Mouse (Mus musculus) stomach, postnatal 0 days (tissue): ENCODE data around the gene Uqcrc1. TPM values are rescaled to one million over a fixed set of nuclear protein-coding genes. Genes with fewer than 3 reads are reported as not detected.

Experiments used
- ATAC-seq: fragments of 200-750 bp; cut with Nextera tagmentation; 2 replicates; pipeline ENCODE4 v1.8.0; 2017; ENCODE audit not compliant: low FRiP score, low TSS enrichment
- DNase-seq: peaks from one replicate; pipeline ENCODE4 v3.0.0-alpha.2; 2016; ENCODE audit warnings: low spot score
- H3K27ac ChIP-seq: fragments of 300-500 bp; sonication (generic); replicated peaks from 2 replicates; pipeline ENCODE4 v1.5.1; 2014; ENCODE audit warnings: mild to moderate bottlenecking, control low read depth
- H3K27me3 ChIP-seq: fragments of 300-500 bp; sonication (generic); 2 replicates; pipeline ENCODE4 v1.6.1; 2014; ENCODE audit warnings: low read length; ENCODE audit not compliant: control insufficient read depth, insufficient read depth
- H3K36me3 ChIP-seq: fragments of 300-500 bp; sonication (generic); 2 replicates; pipeline ENCODE4 v1.6.1; 2014; ENCODE audit warnings: low read length, mixed read lengths; ENCODE audit not compliant: control insufficient read depth, insufficient read depth
- H3K4me1 ChIP-seq: fragments of 300-500 bp; sonication (generic); replicated peaks from 2 replicates; pipeline ENCODE4 v1.6.1; 2014; ENCODE audit warnings: antibody characterized with exemption; ENCODE audit not compliant: control insufficient read depth, insufficient read depth
- H3K4me2 ChIP-seq: fragments of 300-500 bp; sonication (generic); replicated peaks from 2 replicates; pipeline ENCODE4 v1.6.1; 2014; ENCODE audit warnings: low read depth, mild to moderate bottlenecking, control low read depth, moderate library complexity
- H3K4me3 ChIP-seq: fragments of 300-500 bp; sonication (generic); 2 replicates; pipeline ENCODE4 v1.5.1; 2014; ENCODE audit warnings: low read depth, low read length, control low read depth
- H3K9ac ChIP-seq: fragments of 300-500 bp; sonication (generic); 2 replicates; pipeline ENCODE4 v1.6.1; 2014; ENCODE audit warnings: mild to moderate bottlenecking, low read length, control low read depth, mixed read lengths
- H3K9me3 ChIP-seq: fragments of 300-500 bp; sonication (generic); 2 replicates; pipeline ENCODE4 v1.6.1; 2016; ENCODE audit warnings: low read length; ENCODE audit not compliant: control insufficient read depth
- CTCF ChIP-seq: IDR thresholded peaks from 2 replicates; pipeline ENCODE4 v1.5.1; 2016; ENCODE audit warnings: antibody characterized with exemption, low read depth, mild to moderate bottlenecking, moderate library complexity
- EP300 ChIP-seq: optimal IDR thresholded peaks from 2 replicates; pipeline ENCODE3; 2016; ENCODE audit warnings: antibody characterized with exemption
- WGBS: fragments of 180-500 bp; shearing (Covaris S2); extraction: QIAGEN DNeasy Blood & Tissue Kit; methylation state at CpG from one replicate; pipeline ENCODE4 v1.1.7; 2014; 5-methylcytosine and 5-hydroxymethylcytosine counted together
- polyA plus RNA-seq: library from polyadenylated mRNA; unstranded; fragments of >200 nt; fragmentation: Nextera tagmentation; extraction: Ambion mirVana; gene quantifications from 2 replicates; pipeline ENCODE4 v1.2.1, GENCODE M21; 2015

Uqcrc1 gene
- polyA plus RNA-seq, 1 experiment from 2014 or later = 476 TPM

DNA sequence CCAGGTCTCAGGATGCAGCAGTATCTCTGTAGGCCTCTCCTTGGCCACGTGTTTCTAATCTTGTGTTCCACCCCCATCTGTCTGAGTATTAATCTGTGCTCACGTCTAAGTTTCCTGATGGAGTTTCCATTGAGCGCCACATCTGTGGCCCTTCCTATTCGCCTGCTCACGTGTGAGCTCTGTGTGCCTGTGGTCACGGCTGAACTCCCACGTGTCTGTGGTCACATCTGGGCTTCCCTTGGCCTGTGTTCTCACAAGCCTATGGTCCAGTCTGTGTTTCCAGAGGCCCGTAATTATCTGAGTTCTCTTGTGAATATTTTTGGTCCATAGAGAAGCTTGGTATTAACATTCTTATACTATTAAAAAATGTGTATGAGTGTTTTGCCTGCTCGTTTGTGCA lies 40.0 kb downstream of the Uqcrc1 start:
- Histone ChIP-seq H3K36me3 (no peaks in the 10 kb centered on the region), H3K4me1 (no peaks in the 10 kb centered on the region), H3K27me3 (no peaks in the 10 kb centered on the region), H3K4me3 (no peak overlapping the region), H3K27ac (no peak overlapping the region), H3K9me3 (no peaks in the 10 kb centered on the region), H3K9ac (no peak overlapping the region), H3K4me2 (no peak overlapping the region)
- TF ChIP-seq EP300 = no peak
- TF ChIP-seq CTCF = no peak
- DNase-seq (no peak), ATAC-seq (no peak)
- 81% methylated on average over 9 of the region's 9 CpGs for WGBS

DNA sequence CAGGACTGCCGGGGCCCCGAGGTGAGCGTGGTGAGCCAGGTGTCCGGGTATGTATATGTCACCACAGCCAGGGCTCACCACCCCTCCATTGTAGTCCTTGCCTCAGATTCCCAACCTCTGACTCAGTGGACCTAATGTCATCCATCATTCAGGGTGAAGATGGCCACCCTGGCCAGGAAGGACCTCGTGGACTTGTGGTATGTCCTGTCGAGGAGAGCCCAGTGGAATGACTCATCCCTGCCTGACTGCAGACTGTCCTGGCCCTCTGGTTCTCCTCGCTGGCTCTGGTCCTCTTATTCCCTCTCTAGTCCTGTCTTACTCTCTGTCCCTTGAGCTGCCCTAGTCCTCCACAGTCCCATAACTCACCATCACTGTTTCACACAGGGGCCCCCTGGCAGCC lies 41.5 kb downstream of the Uqcrc1 start:
- Histone ChIP-seq H3K27ac (no peak overlapping the region), H3K4me1 (no peaks in the 10 kb centered on the region), H3K27me3 (no peaks in the 10 kb centered on the region), H3K9me3 (no peaks in the 10 kb centered on the region), H3K9ac (no peak overlapping the region), H3K4me3 (no peak overlapping the region), H3K36me3 (no peaks in the 10 kb centered on the region), H3K4me2 (no peak overlapping the region)
- DNase-seq = no peak
- WGBS = 67% methylated on average over 7 of the region's 7 CpGs
- no peak for ATAC-seq
- TF ChIP-seq CTCF = no peak
- TF ChIP-seq EP300 = no peak

GRCm38 (mm10) chr9:108982498-108982897 lies 46.1 kb downstream of the Uqcrc1 start:
- Histone ChIP-seq H3K4me1 (no peaks in the 10 kb centered on the region), H3K27ac (no peak overlapping the region), H3K4me3 (no peak overlapping the region), H3K9me3 (no peaks in the 10 kb centered on the region), H3K9ac (no peak overlapping the region), H3K27me3 (no peaks in the 10 kb centered on the region), H3K36me3 (no peaks in the 10 kb centered on the region), H3K4me2 (no peak overlapping the region)
- DNase-seq = no peak
- TF ChIP-seq EP300 (no peak), CTCF (no peak)
- ATAC-seq = no peak
- 79% methylated on average over 8 of the region's 8 CpGs for WGBS

GRCm38 (mm10) chr9:108983209-108983608 lies 46.8 kb downstream of the Uqcrc1 start:
- Histone ChIP-seq H3K4me2 (no peak overlapping the region), H3K9ac (no peak overlapping the region), H3K4me1 (no peaks in the 10 kb centered on the region), H3K27me3 (no peaks in the 10 kb centered on the region), H3K27ac (no peak overlapping the region), H3K9me3 (no peaks in the 10 kb centered on the region), H3K4me3 (no peak overlapping the region), H3K36me3 (no peaks in the 10 kb centered on the region)
- TF ChIP-seq CTCF (no peak), EP300 (no peak)
- DNase-seq = no peak
- ATAC-seq = no peak
- 75% methylated on average over 9 of the region's 9 CpGs for WGBS

- H3K4me3 ChIP-seq = no peak within 1 kb of the TSS
- H3K9me3 ChIP-seq = no peaks in the 10 kb centered on the region
- no peak within 1 kb of the TSS for H3K4me2 ChIP-seq
- TF ChIP-seq EP300 (no peak), CTCF (no peak)
- DNase-seq = no peak
- 92% methylated on average over 3 of the region's 4 CpGs for WGBS
- no peak for ATAC-seq
- H3K27ac ChIP-seq = no peak within 1 kb of the TSS; the same call in 1 of the 2 replicates
- no peak within 1 kb of the TSS for H3K9ac ChIP-seq
- no peaks in the 10 kb centered on the region for H3K27me3 ChIP-seq
- H3K4me1 ChIP-seq = 0 out of 2 replicates have a peak, but pooled peaks cover 4% of the 10 kb centered on the region
- no peaks in the 10 kb centered on the region for H3K36me3 ChIP-seq
These were observed 49.3 kb downstream of the Uqcrc1 start, which contains the start of gene Ucn2 for GRCm38 (mm10) chr9:108985710-108986109. Gene Ucn2, plus strand, starts transcription at chr9:108986010.

DNA sequence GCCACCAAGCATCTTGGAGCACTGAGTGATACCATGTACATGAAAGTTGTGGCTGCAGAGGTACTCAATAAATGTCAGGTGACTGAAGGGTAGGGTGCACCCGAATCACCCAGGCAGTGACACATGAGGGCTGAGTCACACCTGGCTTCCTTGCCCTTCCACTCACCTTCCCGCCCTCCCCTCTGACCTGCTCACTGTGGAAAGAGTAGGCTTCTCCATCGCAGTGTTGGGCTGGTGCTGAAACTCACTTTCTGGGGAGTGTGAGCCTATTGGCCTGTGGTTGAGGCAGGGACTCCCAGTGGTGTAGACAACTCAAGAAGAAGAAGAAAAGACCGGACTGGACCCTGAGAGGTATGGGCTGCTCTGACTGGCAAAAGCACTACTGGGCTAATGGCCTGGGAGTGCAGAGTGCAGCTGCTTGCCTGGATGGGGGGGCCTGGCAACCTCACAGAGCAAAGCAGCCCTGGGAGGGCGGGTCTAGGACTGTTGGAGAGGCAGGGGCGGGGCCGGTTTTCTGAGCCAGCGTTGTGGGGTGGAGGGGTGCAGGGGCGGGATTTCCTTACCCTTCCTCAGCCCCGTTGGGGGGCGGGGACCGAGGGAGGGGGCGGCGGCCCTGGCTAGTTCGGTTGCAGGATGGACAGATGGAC lies 51.4 kb downstream of the Uqcrc1 start:
- 17% methylated on average over 11 of the region's 15 CpGs for WGBS
- peak overlapping the region; percentile 15; the same call in 1 of the 2 replicates for H3K4me3 ChIP-seq
- H3K27me3 ChIP-seq = no peaks in the 10 kb centered on the region
- peak; percentile 36; the same call in 1 of the 2 replicates for ATAC-seq
- DNase-seq = peak; percentile 60
- peak overlapping the region; percentile 24; the same call in 1 of the 2 replicates for H3K9ac ChIP-seq
- H3K4me1 ChIP-seq = 0 out of 2 replicates have a peak, but pooled peaks cover 4% of the 10 kb centered on the region
- no peaks in the 10 kb centered on the region for H3K9me3 ChIP-seq
- H3K4me2 ChIP-seq = peak overlapping the region; percentile 44
- TF ChIP-seq EP300 (no peak), CTCF (no peak)
- H3K27ac ChIP-seq = peak overlapping the region; percentile 96
- no peaks in the 10 kb centered on the region for H3K36me3 ChIP-seq
